Mouse (Mus musculus) C2C12 (cell line): ENCODE results near the gene Pdcl2. TPM values are rescaled to one million over a fixed set of nuclear protein-coding genes. Genes with fewer than 3 reads are reported as not detected.

Source experiments
- H3K27me3 ChIP-seq: one replicate; pipeline ENCODE4 v1.6.1; 2011; ENCODE audit not compliant: control insufficient read depth, insufficient read depth, insufficient read length
- H3K36me3 ChIP-seq: one replicate; pipeline ENCODE4 v1.6.1; 2011; ENCODE audit not compliant: control insufficient read depth, insufficient read depth
- H3K4me3 ChIP-seq: one replicate; pipeline ENCODE4 v1.5.1; 2011; ENCODE audit warnings: mild to moderate bottlenecking, control low read depth; ENCODE audit not compliant: poor library complexity, insufficient read depth, severe bottlenecking
- H3K79me2 ChIP-seq: one replicate; pipeline ENCODE4 v1.6.1; 2011; ENCODE audit not compliant: control insufficient read depth, insufficient read depth
- H3K79me3 ChIP-seq: one replicate; pipeline ENCODE4 v1.6.1; 2011; ENCODE audit warnings: low read depth, control low read depth
- H3ac ChIP-seq: one replicate; pipeline ENCODE3; 2011; ENCODE audit warnings: low read depth; ENCODE audit not compliant: control insufficient read depth, insufficient read length
- CEBPB ChIP-seq: IDR thresholded peaks from one replicate; pipeline ENCODE4 v1.6.1; 2011; ENCODE audit warnings: low read depth, mild to moderate bottlenecking, control low read depth, moderate library complexity
- CTCF ChIP-seq: IDR thresholded peaks from one replicate; pipeline ENCODE4 v1.5.1; 2011; ENCODE audit not compliant: control insufficient read depth, insufficient read depth, insufficient read length
- FOSL1 ChIP-seq: IDR thresholded peaks from one replicate; pipeline ENCODE4 v1.8.0; 2011; ENCODE audit warnings: mild to moderate bottlenecking, low read length; ENCODE audit not compliant: poor library complexity, insufficient read depth, severe bottlenecking
- MAX ChIP-seq: IDR thresholded peaks from one replicate; pipeline ENCODE4 v1.6.1; 2011; ENCODE audit warnings: mild to moderate bottlenecking, control low read depth
- MYOD1 ChIP-seq: IDR thresholded peaks from one replicate; pipeline ENCODE4 v1.6.1; 2011; ENCODE audit warnings: low read depth; ENCODE audit not compliant: control insufficient read depth, insufficient read length
- MYOG ChIP-seq: IDR thresholded peaks from one replicate; pipeline ENCODE4 v1.6.1; 2011; ENCODE audit not compliant: control insufficient read depth, insufficient read length; ENCODE audit errors: extremely low read depth
- USF1 ChIP-seq: IDR thresholded peaks from one replicate; pipeline ENCODE4 v1.6.1; 2011; ENCODE audit warnings: low read depth, mild to moderate bottlenecking, control low read depth, moderate library complexity
- polyA plus RNA-seq: library from polyadenylated mRNA; unstranded; fragments of >200 nt; fragmentation: generic; extraction: Trizol; gene quantifications from one replicate; pipeline ENCODE4 v1.2.1, GENCODE M21; 2012; ENCODE audit warnings: missing spikeins

The Pdcl2 gene
- polyA plus RNA-seq, 1 experiment, result not detected

DNA sequence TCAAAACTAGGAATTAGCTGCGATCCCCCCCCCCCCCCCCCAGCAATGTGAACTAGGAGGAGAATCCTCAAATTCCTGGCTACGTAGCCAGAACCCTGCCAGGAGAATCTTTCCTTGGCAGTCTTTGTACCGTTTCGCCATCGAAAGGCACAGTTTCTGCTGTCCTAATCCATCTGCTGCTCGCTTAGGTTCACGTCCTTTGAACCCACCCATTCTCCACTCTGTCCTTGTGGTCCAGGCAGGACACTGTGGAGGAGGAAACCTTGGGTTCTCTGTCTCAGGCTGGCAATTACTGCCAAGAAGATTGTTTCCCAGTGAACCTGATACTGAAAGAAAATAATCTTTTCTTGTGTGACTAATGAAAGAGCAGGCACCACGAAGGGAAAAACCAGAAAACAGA is 25.3 kb downstream of the Pdcl2 start:
- peak overlapping the region; percentile 91 for H3K4me3 ChIP-seq
- H3K36me3 ChIP-seq, result peaks cover 13% of the 10 kb centered on the region
- H3ac ChIP-seq, result no peak overlapping the region
- TF ChIP-seq MYOD1, result no peak
- TF ChIP-seq MYOG, result no peak
- TF ChIP-seq MAX, result no peak
- TF ChIP-seq CTCF, result no peak
- no peak for TF ChIP-seq USF1
- no peak for TF ChIP-seq FOSL1
- no peak for TF ChIP-seq CEBPB
- peaks cover 28% of the 10 kb centered on the region for H3K79me3 ChIP-seq
- no peaks in the 10 kb centered on the region for H3K27me3 ChIP-seq
- peaks cover 44% of the 10 kb centered on the region for H3K79me2 ChIP-seq

DNA sequence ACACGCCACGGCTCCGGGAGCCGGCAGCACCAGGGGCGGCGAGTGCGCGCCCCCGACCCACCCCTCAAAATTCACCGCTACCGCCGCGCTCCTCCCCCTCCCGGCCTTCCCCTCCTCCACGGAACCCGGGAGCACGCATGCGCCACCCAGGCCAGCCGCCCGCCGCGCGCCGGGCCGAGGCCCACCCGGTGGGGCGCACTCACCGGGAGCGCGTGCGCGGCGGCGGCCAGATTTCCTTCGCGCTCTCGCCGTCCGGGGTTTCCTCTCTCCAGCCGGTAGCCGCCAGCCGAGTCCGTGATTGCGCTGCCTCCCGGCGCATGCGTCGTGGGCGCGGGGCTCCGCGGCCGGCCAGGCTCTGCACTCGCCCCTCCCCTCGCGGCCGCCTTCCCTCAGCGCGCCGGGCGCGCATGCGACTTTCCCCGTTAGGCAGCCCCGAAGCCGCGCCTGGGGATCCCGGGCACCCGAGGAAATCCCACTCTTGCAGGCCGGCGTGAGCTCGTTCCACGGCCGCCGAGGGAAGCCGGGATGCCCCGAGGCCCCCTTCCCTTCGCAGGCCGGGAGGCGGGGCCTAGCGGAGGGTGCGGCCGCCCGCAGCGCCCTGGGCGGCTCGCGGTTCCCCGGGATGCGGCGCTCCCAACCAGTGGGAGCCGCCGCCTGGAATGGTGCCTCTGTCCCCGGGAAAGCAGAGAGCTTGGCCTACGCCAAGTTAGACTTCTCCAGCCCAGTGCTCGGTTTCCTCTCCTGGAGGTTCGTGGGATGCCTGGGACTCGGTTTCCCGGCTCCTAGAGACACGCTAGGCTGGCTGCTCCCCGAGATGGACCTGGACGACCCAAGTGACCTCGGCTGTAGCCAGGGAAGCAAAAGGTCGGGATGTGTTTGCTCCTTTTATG is 26.3 kb downstream of the Pdcl2 start, which contains the start of gene Clock:
Gene Clock (minus strand): TSS at position 341 of the 890 bp plus-strand sequence.
- peaks cover 20% of the 10 kb centered on the region for H3K36me3 ChIP-seq
- peaks cover 36% of the 10 kb centered on the region for H3K79me3 ChIP-seq
- peak within 1 kb of the TSS; percentile 62 for H3ac ChIP-seq
- H3K4me3 ChIP-seq, result peak within 1 kb of the TSS; percentile 91
- H3K27me3 ChIP-seq, result no peaks in the 10 kb centered on the region
- TF ChIP-seq USF1, result no peak
- TF ChIP-seq MAX, result peak; percentile 5
- peaks cover 53% of the 10 kb centered on the region for H3K79me2 ChIP-seq

DNA sequence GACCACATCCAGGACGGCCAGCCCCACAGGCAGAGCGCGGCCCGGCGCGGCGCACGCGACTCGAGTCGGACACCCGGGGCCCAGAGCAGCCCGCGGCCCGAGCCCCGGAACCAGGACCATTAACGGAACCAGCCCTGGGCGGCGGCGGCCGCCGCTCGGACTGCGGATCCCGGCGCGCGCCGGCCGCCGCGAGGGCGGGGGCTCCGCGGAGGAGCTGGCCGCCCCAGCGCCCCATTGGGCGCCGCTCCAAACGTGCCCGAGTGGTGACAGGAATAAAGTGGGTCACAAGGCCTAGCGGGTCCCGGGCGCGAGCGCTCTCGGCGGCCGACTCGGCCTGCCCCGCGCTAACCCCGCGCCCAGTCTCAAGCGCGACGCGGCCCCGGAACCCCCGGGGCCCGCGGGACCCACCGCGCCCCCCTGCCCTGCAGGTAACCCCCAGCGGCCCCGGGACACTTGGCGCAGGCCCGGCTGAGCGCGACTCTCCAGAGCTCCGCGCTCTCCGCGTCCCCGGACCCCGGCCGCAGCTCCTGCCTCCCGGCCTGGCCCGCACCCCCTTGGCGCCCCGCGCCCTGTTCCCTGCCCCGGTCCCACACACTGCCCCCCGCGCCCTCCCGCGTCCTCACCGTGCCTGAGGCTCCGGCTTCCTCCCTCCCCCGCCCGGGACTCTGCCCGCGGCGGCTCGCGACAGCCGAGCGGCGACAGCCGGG is 27.1 kb downstream of the Pdcl2 start:
- peaks cover 38% of the 10 kb centered on the region for H3K79me3 ChIP-seq
- H3K79me2 ChIP-seq, result peaks cover 61% of the 10 kb centered on the region
- peak overlapping the region; percentile 62 for H3ac ChIP-seq
- H3K4me3 ChIP-seq, result peak overlapping the region; percentile 91
- peaks cover 20% of the 10 kb centered on the region for H3K36me3 ChIP-seq
- no peaks in the 10 kb centered on the region for H3K27me3 ChIP-seq
- TF ChIP-seq USF1, result no peak
- no peak for TF ChIP-seq MYOD1
- no peak for TF ChIP-seq MAX
- TF ChIP-seq FOSL1, result no peak
- TF ChIP-seq CEBPB, result no peak
- TF ChIP-seq CTCF, result no peak
- no peak for TF ChIP-seq MYOG

DNA sequence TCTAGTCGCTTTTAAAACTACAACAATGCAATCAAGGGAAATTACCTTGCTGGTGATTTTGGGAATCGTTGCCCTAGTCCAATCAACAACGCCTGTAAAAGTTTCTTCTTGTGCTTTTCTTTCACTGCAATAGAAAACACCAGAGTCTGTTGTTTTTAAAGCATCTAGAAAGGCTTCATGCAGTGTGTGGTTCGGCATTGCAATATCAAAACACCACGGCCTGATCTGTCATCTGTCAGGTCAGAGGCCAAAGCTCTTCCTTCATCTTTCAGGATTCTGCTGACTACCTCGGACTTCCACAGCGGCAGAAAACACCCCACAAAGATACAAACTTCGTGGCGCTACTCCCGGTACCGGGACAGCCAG is 27.6 kb downstream of the Pdcl2 start:
- peaks cover 24% of the 10 kb centered on the region for H3K36me3 ChIP-seq
- H3ac ChIP-seq, result peak overlapping the region; percentile 62
- H3K79me2 ChIP-seq, result peaks cover 67% of the 10 kb centered on the region
- no peaks in the 10 kb centered on the region for H3K27me3 ChIP-seq
- peak overlapping the region; percentile 91 for H3K4me3 ChIP-seq
- H3K79me3 ChIP-seq, result peaks cover 43% of the 10 kb centered on the region
- no peak for TF ChIP-seq MAX
- TF ChIP-seq CEBPB, result no peak
- no peak for TF ChIP-seq FOSL1
- TF ChIP-seq CTCF, result no peak
- no peak for TF ChIP-seq MYOD1
- no peak for TF ChIP-seq MYOG
- TF ChIP-seq USF1, result no peak

DNA sequence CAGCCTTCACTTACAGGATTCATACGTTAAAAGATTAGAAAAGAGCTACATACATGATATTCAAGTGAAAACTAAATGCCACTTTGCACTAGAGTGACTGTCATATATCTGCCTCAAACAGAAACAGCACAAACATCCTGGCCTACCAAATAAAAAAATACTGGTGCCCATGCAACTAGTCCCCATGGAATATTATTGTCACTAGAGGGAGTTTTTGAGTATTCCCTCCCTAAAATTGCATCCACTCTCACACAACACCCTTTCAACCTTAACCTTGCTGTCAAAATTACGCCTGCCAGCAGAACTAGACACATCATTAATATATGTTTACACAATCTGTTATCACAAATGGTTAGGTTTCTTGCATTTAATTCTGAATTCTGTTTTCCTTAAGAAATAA is 28.9 kb downstream of the Pdcl2 start:
- TF ChIP-seq FOSL1 (no peak), CTCF (no peak), MYOG (no peak), MYOD1 (no peak), MAX (no peak), CEBPB (no peak), USF1 (no peak)
- no peak overlapping the region for H3K4me3 ChIP-seq
- peaks cover 80% of the 10 kb centered on the region for H3K79me2 ChIP-seq
- H3K27me3 ChIP-seq, result no peaks in the 10 kb centered on the region
- H3K79me3 ChIP-seq, result peaks cover 57% of the 10 kb centered on the region
- peaks cover 36% of the 10 kb centered on the region for H3K36me3 ChIP-seq
- no peak overlapping the region for H3ac ChIP-seq

DNA sequence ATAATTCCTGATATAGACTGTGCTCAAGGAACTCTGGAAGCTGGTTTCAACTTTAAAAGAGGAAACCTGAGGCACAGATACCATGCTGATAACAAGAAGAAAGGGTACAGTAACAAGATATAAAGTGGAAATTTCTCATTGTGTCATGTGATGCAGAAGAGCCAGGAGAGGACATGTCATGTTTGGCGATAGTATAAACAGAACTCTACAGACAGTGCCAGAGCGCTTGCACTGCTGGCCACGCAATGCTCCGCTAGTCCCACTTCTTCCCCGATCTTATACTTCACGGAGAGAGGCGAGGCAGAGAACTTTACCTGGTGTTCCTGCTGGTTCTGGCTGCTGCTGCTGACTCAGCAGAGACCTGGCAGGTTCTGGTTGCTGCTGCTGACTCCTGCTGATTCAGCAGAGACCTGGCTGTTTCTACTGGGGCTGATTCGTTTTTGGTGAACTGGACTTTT is 41.7 kb downstream of the Pdcl2 start:
- Histone ChIP-seq H3ac (no peak overlapping the region), H3K79me2 (peaks cover 100% of the 10 kb centered on the region), H3K36me3 (no peaks in the 10 kb centered on the region), H3K79me3 (peaks cover 76% of the 10 kb centered on the region), H3K27me3 (no peaks in the 10 kb centered on the region), H3K4me3 (no peak overlapping the region)
- no peak for TF ChIP-seq CTCF
- TF ChIP-seq MAX, result no peak
- TF ChIP-seq MYOG, result no peak
- no peak for TF ChIP-seq CEBPB
- TF ChIP-seq FOSL1, result no peak
- TF ChIP-seq MYOD1, result no peak
- no peak for TF ChIP-seq USF1
